Mouse (Mus musculus): Measurements from ENCODE around the gene Cfap77. TPM values are rescaled to one million over a fixed set of nuclear protein-coding genes. Genes with fewer than 3 reads are reported as not detected.
"Not testable (repeated sequence)": the region's sequence is repeated elsewhere in the genome, so short reads cannot be mapped to it uniquely, and the experiment has no call there.

Cfap77 gene
- under 1 TPM; 0.33 to 0.79 TPM for total RNA-seq (2021)
- long read RNA-seq, experiment 1, partial matches to known transcripts = 0 of 11 reads
- long read RNA-seq, experiment 1, other reads (novel, unspliced or antisense) = 11 of 11 reads
- long read RNA-seq, experiment 2, partial matches to known transcripts = 0 of 1 reads
- long read RNA-seq, experiment 2, other reads (novel, unspliced or antisense) = 1 of 1 reads

DNA sequence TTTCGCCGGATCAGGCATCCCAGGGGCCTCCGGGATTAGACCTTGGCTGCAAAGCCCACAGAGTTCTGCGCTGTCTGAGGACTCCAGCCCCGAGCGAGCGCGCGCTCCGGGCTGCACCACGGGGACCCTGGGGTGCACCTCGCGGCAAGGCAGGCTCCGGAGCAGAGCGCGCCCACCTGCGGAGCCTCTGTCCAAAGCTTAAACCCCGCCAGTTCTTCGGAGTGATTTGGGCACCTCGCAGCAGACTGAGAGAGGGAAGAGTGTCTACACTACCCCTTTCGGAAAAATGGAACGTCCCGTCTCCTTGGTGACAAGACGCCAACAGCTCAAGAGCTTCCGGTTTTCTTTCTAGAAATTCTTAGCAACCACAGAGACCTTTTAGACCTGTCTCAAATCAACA lies at the start of gene Cfap77:
Cfap77 (minus strand) TSS at position 76 of the 400 bp plus-strand sequence.
- peak; percentile 68 to 75 for DNase-seq

DNA sequence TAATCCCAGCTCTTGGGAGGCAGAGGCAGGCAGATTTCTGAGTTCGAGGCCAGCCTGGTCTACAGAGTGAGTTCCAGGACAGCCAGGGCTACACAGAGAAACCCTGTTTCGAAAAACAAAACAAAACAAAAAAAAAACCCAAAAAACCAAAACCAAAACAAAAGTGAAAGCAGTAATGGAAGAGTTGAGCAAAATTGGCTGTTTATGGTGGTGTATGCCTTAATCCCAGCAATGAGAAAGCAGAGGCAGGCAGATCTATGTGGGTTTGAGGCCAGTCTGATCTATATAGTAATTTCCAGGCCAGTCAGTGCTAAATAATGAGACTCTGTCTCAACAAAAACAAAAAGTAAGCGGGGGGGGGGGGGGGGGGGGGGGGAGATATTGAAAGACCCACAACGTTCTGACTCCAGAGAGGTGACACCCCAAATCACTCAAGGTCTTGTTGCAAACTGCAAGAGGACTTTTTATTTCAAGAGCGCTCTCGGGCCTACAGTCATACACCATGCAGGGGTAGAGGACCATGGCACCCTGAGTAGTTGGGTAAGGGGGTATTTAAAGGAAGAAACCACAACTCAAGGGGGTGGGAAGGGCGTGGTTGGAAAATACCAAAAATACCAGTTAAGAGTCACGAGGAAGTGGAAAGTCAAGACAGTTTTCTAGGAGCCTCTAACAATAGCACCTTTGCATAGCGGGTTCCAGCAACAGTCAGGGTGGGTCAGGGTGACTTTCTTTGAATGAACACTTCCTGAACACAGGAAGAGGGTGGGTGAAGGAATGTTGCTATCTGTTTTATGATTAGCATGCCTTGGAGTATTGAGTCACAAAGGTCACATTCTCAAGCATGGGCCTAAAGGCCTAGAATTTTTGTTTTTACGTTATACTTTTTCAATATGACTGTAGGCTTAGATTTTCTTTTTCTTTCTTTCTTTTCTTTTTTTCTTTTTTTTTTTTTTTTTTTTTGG lies 47.8 kb upstream of the Cfap77 start:
- DNase-seq = not testable (repeated sequence)

DNA sequence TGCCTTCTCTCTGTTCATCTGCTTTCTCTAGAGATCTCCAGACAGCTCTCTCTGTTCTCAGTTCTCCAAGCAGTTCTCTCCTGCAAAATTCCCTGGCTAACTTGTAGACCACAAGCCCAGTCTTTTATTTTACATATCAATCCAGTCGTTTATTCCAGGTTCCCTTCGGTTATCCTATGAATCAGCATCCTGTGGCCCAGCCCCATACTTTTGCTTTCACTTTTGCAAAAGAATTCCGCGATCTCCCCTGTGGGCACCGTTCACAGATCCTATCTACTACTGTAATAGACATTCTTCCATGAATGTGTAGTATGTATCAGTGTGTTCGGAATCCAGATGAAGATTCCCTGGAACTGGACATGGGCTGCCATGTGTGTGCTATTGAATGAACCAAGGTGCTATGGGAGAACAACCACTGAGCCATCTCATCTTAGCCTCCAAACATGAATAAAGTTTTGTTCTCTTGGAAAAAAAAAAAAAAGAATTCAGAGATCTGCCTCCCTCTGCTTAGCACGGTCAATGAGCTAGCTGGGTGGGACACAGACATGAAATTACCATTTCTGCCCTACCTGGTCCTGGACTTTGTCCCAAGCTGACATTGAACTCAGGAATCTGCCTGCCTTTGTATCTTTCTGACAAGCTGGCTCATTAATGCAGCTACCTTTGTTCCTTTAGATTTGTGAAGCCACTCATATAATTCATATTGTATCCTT lies 46.1 kb upstream of the Cfap77 start:
- peak; percentile 14 to 41 for DNase-seq

DNA sequence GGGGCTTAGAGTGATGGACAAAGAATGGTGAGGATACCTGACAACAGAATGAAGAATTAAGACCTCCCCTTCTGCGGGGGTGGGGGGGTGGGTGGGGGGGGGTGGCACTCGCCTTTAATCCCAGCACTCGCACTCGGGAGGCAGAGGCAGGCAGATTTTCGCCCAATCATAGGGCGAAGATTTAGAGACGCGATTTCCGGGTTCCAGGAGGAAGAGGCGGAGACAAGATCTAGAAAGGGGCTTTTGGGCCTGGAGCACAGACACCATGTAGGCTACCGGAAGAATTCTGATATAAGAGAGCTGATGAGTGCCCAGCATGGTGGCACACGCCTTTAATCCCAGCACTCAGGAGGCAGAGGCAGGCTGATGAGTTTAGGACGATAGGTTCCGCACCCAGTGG lies 44.8 kb upstream of the Cfap77 start:
- no peak for DNase-seq

DNA sequence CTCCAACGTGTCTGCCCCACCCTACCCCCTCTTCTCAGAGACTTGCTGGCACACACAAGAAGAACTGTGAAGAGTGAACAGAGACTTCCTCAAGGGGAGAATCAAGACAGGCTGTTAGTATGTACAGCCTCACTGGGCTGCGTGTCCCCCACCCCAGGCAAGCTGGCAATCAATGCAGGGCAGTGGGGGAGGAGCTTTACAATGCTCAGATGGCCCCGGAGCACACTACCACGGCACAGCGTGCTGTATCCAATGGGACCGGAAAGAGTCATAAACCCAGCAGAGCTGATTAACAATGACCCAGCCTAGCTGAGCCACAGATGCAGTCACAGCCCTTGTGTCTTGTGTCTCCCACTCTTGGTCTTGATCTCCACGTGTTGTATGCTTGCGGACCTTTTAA lies 43.9 kb upstream of the Cfap77 start:
- DNase-seq = no peak

DNA sequence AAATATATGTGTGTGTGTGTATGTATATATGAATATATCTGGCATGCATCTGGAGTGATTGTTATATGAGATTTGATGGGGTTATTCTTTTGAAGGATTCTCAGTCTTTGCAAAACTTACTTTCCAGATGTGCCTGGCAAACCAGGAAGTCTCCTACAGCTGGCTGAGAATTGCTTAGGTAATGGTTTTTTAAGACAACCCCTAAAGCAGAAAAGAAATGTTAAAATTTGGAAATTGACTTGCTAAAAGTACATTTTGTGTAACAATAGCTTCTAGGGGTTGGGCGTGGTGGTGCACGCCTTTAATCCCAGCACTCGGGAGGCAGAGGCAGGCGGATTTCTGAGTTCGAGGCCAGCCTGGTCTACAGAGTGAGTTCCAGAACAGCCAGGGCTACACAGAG lies 43.1 kb upstream of the Cfap77 start:
- not testable (repeated sequence) for DNase-seq

DNA sequence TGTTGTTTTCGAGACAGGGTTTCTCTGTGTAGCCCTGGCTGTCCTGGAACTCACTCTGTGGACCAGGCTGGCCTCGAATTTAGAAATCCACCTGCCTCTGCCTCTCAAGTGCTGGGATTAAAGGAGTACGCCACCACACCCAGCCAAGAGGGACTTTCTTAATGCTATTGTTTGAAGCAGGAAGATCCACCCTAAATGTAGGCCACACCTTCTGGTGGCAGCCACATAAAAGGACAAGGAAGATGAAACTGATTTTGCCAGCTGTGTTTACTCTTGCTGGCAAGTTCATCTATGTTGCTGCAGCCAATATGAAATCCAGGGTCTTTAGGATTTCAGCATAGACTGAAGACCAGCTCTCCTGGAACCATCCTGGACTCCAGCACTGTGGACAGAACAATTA lies 42.6 kb upstream of the Cfap77 start:
- DNase-seq = no peak

DNA sequence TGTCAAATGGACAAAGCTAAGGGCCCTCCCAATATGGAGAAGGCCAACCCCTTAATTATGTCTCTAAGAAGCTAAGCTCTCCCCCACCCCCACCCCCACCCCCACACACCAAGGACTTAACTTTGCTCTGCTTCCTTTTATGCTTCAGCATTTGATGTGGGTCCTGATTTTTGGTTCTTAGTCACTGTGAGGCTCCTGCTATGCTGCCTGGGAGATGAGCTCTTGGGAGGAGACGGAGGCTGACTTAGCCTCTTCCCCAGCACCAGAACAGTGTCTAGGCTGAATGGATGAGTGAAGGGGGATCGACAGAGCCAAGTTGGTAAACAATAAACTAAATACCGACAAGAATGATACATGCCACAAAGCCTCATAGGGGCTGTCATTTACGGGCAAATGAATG lies 41.9 kb upstream of the Cfap77 start:
- no peak for DNase-seq

DNA sequence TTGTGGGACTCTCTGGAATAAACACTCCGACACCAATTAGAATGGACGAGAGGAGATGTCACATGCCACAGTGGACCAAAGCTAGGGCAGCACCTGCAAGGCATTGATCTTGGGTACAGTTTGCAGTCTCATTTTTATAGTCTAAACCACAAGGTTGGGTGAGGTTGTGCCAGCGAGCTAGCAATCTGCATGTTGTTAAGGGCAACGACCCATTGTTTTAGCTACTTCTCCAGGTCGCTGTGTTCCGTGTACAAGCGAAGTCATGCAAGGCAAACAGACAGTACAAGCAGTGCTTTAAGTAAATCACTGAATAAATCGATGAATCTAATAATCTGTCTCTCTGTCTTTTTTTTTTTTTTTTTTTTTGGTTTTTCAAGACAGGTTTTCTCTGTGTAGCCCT lies 40.8 kb upstream of the Cfap77 start:
- no peak for DNase-seq

DNA sequence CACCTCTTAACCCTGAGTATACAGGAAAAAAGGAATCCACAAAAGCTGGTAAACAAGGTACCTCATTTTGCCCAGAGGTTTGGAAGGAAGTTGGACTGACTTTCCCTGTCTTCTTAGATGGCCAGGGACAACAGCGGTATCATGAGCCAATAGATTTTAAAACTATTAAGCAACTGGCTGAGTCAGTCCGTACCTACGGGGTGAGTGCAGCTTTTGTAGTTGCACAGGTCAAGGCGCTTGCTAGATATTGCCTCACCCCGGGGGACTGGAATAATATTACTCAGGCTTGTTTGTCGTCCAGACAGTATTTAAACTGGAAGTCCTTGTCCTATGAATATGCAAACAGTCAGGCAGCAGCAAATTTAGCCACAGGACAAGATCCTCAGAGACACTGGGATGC lies 34.4 kb upstream of the Cfap77 start:
- DNase-seq = peak; percentile 20 to 64

DNA sequence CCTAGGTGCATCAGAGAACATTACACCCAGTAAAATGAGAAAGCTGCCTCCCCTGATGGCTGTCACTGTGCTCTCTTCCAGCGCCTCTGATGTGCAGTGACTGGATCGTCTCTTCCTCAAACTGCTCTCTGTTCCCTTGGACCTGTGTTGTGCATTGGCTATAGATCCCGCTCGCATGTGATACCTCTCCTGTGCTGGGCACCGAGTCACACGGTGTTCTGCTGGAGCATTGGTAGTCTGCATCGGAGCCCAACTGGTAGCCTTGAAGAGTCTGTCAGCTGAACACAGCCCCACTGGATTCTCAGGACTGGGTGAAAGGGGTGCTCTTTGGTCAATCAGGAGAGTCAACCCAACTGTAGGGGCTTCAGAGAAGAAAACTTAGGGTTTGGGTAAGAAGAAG lies 31.2 kb upstream of the Cfap77 start:
- DNase-seq = no peak

DNA sequence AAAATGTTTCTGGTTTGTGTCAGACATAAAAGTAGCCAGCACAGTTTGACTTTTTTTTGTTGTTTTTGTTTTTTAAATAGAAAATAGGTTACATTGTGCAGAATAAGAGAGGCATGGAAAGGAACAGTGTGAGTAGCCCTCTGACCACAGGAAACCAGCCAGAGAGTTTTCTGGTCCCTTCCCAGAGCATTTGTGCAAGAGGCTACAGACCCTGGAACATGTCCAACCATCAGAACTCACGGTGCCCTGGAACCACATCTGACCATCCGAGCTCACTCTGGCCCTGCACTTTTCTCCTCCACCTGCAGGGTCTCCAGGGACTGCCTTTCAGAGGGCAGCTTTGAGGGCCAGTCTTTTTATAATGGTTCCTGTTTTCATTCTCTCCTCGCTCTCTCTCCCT lies 27.1 kb upstream of the Cfap77 start:
- peak in 1 of 2 experiments; percentile 23 for DNase-seq

DNA sequence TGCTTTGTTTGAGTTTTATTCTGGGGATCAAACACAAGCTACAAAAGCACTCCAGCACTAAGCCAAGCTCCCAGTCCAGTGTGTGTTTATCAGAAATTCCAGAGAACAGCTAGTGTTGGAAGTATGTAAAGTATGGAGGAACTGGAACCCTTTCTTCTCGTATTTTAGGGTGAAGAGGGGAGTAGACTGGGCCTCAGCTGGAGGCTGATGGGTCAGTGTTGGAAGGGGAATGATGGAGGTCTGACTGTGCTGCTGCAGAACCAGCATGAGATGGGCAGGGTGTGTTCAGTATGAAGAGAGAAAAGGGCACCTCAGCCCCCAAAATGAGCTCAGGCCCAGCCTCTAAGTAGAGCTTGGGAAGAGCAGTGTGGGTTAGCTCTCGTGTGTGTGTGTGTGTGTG lies 21.4 kb upstream of the Cfap77 start:
- no peak for DNase-seq

DNA sequence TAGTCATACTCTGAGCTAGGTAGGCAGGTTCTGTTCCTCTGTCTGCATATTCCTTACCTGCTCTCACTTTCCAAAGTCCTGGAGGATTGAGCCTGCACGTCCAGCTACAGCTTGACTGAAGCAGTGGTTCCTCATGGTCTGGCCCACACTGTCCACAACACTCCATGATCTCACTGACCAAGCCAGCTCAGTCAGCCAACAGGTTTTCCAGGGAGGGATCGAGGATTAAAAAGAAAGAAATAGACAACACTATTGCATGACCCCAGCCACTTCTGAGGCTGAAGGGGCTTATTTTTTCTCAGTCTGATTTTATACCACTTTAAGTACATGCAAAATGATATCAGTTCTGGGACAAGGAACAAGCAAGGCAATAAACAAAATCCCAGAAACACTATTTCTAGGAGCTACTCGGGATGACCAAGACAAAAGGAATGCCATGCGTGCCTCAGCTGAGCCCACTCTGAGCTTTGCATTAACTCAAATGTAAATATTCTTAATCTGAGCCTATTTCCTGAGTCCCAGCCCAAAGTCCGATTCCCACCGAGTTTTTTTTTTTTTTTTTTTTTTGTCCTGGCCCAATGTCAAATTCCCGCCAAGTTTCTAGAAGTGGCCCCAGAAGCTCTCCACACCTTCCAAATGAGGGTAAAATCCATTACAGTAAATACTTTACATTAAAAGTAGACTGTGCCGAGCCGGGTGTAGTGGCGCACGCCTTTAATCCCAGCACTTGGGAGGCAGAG lies 20.6 kb upstream of the Cfap77 start:
- no peak for DNase-seq

DNA sequence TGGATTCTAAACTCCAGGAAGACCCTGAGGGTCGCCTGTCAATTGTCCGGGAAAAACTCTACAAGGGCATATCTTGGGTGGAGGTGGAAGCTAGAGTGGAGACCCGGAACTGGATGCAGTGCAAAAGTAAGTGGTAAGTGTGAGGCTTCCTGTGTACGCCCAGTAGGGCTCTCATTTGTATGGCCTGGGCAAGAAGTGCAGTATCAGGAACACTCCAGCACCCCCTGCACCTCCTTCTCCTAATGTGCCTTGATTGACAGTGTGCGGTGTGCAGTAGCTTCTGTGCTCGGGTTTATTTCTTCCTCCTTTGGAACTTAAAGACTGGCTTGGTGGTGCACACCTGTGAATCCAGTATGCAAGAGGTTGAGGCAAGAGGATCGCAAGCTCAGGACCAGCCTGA lies 19.8 kb upstream of the Cfap77 start:
- no peak for DNase-seq

DNA sequence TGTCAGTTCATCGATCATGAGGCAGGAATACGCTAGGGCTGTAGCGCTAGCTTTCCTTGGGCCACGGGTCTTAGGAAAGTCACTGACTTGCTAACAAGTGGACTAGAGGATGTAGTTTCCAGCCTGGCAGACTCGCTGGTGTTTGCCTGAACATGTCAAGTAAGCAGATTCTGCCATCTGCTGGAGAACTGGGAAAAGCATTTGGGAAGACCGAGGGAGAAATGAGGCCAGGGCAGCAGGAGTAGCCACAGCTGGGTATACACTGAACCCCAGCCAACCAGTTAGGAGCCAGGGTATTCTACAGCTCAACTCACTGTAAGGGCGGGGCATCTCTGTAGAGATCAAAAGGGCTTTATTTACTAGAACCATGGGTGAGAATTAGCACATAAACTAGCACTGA lies 11.5 kb upstream of the Cfap77 start:
- DNase-seq = peak in 1 of 2 experiments; percentile 24

DNA sequence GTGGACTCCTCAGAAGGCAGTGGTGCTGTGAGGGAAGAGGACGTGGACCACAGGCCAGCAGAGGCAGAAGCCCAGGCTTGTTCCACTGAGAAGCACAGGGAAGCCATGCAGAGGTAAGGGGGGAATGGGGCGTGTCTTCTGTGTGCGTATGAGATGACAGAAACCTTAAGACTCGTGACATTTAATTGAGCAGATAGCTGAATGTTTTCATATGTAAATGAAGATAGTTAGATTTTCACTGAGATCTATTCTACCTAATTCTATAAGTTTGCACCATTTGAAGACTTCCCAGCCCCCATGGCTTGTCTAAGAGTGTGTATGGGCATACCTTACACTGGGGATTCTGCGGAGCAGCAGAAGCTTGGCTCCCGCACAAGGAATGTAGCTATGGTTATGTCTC lies 10.9 kb upstream of the Cfap77 start:
- no peak for DNase-seq

DNA sequence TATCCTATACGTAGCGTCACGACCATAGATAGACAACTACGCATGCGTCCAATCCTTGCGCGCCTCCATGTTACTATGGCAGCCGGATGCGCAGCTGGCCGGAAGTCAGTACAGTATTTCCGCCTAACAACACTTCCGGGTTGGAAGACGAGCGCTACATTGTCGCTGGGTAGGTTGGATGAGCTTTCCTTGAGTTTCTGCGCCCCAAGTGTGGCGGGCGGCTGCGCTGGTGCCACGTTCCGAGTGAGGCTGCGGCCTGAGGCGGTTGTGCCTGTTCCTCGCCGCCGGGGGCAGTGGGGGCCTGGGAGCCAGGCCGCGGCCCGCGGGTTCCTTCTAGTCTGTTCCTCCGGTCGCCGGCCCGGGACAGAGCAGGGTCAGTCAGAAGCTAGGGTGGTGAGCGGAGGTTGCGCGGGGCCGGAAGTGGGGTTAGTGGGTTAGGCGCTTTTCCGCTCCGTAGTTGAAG lies 5.3 kb upstream of the Cfap77 start, which contains the start of gene Ttf1:
Ttf1 (plus strand) TSS at position 128 of the 463 bp plus-strand sequence.
- DNase-seq = peak; percentile 88 to 89

DNA sequence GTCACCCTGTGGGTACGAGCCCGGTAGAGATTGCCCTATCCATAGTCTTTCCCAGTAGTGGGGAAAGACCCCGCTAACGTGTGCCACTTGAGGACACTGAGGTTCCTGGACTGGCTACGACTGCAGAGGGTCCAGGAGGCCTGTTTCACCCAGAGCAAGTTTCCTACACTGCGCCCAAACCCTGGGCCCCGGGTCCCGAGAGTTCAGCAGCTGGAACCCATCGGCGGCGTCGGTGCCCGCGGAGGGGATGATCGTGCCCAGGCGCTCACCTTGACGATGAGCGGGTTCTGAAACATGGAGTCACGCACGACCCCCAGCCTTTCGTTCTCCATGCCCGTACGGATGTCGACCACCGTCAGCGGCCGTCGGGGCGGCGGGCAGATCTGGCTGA lies 326 bp downstream of the Cfap77 start:
- no peak for DNase-seq

DNA sequence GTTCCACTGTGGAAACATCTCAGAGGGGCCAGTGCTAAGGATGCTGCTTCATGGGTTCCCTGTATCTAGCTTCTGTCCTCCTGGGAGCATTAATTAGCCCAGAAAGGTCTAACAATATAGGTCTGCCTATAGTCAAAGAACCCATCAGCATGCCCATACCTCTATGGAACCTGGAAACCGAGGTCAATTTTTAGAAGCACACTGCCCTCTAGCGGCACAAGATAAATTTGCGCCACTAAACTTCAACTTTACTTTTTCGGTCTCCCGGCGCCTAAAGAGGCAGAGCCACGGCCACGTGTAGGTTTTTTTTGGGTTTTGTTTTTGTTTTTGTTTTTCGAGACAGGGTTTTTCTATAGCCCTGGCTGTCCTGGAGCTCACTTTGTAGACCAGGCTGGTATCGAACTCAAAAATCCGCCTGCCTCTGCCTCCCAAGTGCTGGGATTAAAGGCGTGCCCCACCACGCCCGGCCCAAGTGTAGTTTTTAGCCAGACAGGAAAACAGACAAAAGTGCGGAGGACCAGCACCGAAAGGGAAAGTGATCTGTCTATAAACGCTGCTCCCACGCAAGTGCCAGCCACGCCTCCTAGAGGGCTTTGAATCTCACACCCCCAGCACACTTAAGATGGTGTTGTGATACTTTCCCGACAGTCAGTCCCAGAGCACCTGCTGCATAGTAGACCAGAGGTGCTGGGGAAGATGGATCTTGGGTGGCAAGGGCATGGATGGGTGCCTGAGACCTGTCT lies 893 bp downstream of the Cfap77 start:
- DNase-seq = peak; percentile 42 to 68

DNA sequence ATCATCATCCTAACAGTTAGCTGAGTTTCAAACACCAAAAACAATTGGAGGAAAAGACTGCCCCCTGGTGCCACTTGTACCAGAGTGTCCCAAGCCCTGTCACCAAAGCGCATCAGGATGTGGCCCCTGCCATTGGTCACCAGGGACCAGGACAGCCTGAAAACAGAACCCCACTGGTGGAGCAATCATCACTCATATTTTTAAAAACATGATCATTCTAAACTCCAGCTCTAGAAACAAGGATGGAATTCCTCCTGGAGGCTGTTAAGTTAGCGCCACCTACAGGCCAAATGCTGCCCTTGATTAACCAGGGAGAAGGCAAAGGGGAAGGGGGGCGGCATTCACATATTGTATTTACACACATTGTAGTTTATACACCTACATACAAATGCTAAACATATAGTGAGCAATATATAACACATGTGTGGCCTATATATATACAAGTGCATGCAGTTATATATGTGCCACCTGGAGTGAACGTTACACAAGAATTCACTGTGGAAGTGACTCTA lies 1.9 kb downstream of the Cfap77 start:
- DNase-seq = peak; percentile 48 to 69
